Mouse (Mus musculus): ENCODE data around the gene Dtx3.

GRCm38 (mm10) chr10:127236541-127236940 is 41.0 kb upstream of the Dtx3 start:
- TF ChIP-seq CTCF (IDR thresholded peaks at IDR 0.05; ENCODE audit: insufficient read depth, low read length) (no peak), POLR2A (IDR thresholded peaks at IDR 0.05; ENCODE audit: borderline replicate concordance, extremely low read depth, low read depth, low read length) (no peak)

Data from lung, adult 2 months (tissue).